Mouse (Mus musculus) liver, embryonic 14.5 days (tissue): ENCODE results near the gene 1110032A03Rik. TPM values are rescaled to one million over a fixed set of nuclear protein-coding genes. Genes with fewer than 3 reads are reported as not detected.

Experiments
- ATAC-seq: fragments of 200-750 bp; cut with Nextera tagmentation; 2 replicates; pipeline ENCODE4 v1.8.0; 2017; ENCODE audit warnings: moderate number of reproducible peaks, mild to moderate bottlenecking, moderate library complexity; ENCODE audit not compliant: insufficient read depth
- DNase-seq, 3 experiments: peaks; one replicate each; pipeline ENCODE4 v3.0.0-alpha.2; 2012 to 2013; ENCODE audit warnings: low read depth in 3 of 3, low spot score in 3 of 3
- H3K27ac ChIP-seq: fragments of 300-500 bp; sonication (generic); 2 replicates; pipeline ENCODE4 v1.5.1; 2014; ENCODE audit warnings: moderate library complexity, mild to moderate bottlenecking, control low read depth, inconsistent platforms
- H3K27me3 ChIP-seq: fragments of 300-500 bp; sonication (generic); 2 replicates; pipeline ENCODE4 v1.6.1; 2014; ENCODE audit warnings: mild to moderate bottlenecking, low read length, moderate library complexity; ENCODE audit not compliant: control insufficient read depth, insufficient read depth
- H3K36me3 ChIP-seq: fragments of 300-500 bp; sonication (generic); replicated peaks from 2 replicates; pipeline ENCODE4 v1.6.1; 2014; ENCODE audit warnings: low read depth; ENCODE audit not compliant: control insufficient read depth, insufficient read depth
- H3K4me1 ChIP-seq, 2 experiments: fragments of 200-500 bp in 1 of 2; fragments of 300-500 bp in 1 of 2; sonication (generic) in 1 of 2; replicated peaks; 2 replicates each; pipeline ENCODE4 v1.6.1; 2012 to 2014; ENCODE audit warnings: antibody characterized with exemption in 1 of 2, inconsistent platforms in 1 of 2, low read length in 1 of 2; ENCODE audit not compliant: control insufficient read depth in 2 of 2, insufficient read depth in 2 of 2
- H3K4me2 ChIP-seq: fragments of 300-500 bp; sonication (generic); 2 replicates; pipeline ENCODE4 v1.6.1; 2014; ENCODE audit warnings: low read depth, mild to moderate bottlenecking, control low read depth, moderate library complexity
- H3K4me3 ChIP-seq, 2 experiments: fragments of 200-500 bp in 1 of 2; fragments of 300-500 bp in 1 of 2; sonication (generic) in 1 of 2; 2 replicates each; pipeline ENCODE4 v1.5.1; 2012 to 2014; ENCODE audit warnings: low read depth in 2 of 2, low read length in 2 of 2, mild to moderate bottlenecking in 2 of 2, control low read depth in 1 of 2, inconsistent platforms in 1 of 2, moderate library complexity in 1 of 2; ENCODE audit not compliant: insufficient read depth in 1 of 2
- H3K9ac ChIP-seq: fragments of 300-500 bp; sonication (generic); replicated peaks from 2 replicates; pipeline ENCODE4 v1.6.1; 2014; ENCODE audit warnings: mild to moderate bottlenecking, control low read depth, moderate library complexity
- H3K9me3 ChIP-seq: fragments of 300-500 bp; sonication (generic); 2 replicates; pipeline ENCODE4 v1.6.1; 2016; ENCODE audit warnings: low read length, mixed read lengths; ENCODE audit not compliant: control insufficient read depth
- CTCF ChIP-seq: IDR thresholded peaks from 2 replicates; pipeline ENCODE4 v1.5.1; 2016; ENCODE audit warnings: antibody characterized with exemption, low read depth, control low read depth
- EP300 ChIP-seq: IDR thresholded peaks from 2 replicates; pipeline ENCODE4 v1.6.1; 2016; ENCODE audit warnings: antibody characterized with exemption, low read depth
- WGBS: fragments of 180-500 bp; shearing (Covaris S2); extraction: QIAGEN DNeasy Blood & Tissue Kit; methylation state at CpG from one replicate; pipeline ENCODE4 v1.1.7; 2014; ENCODE audit not compliant: insufficient replicate concordance; 5-methylcytosine and 5-hydroxymethylcytosine counted together
- polyA plus RNA-seq, 2 experiments: library from polyadenylated mRNA; depleted of rRNA in 1 of 2; stranded (reverse) in 1 of 2; unstranded in 1 of 2; fragments of >200 nt; fragmentation: Nextera tagmentation in 1 of 2; extraction: Ambion mirVana in 1 of 2; gene quantifications; 2 replicates each; pipeline versions ENCODE4 v1.2.1 to v1.2.3; 2012 to 2014

1110032A03Rik gene
- polyA plus RNA-seq, 2 experiments: 11.5 to 16.9 TPM

- 76% methylated on average over 6 of the region's 6 CpGs for WGBS
- H3K36me3 ChIP-seq: peaks cover 7% of the 10 kb centered on the region
- no peaks in the 10 kb centered on the region for H3K27me3 ChIP-seq
- H3K27ac ChIP-seq: peak overlapping the region; percentile 19
- peaks cover 44 to 51% of the 10 kb centered on the region in 2 experiments for H3K4me1 ChIP-seq
- DNase-seq: no peak
- no peak for TF ChIP-seq EP300
- no peak for TF ChIP-seq CTCF
- no peak overlapping the region for H3K4me3 ChIP-seq
- no peak for ATAC-seq
- H3K9ac ChIP-seq: no peak overlapping the region
- H3K9me3 ChIP-seq: peaks cover 3% of the 10 kb centered on the region
- no peak overlapping the region for H3K4me2 ChIP-seq
These were observed 42.7 kb upstream of the 1110032A03Rik start for GRCm38 (mm10) chr9:50818050-50818449.

- H3K9ac ChIP-seq: no peak overlapping the region
- H3K4me1 ChIP-seq: peaks cover 49 to 54% of the 10 kb centered on the region in 2 experiments
- H3K36me3 ChIP-seq: peaks cover 9% of the 10 kb centered on the region
- no peaks in the 10 kb centered on the region for H3K27me3 ChIP-seq
- DNase-seq (peak; percentile 77 to 91 (median 86)), ATAC-seq (peak; percentile 84)
- H3K4me3 ChIP-seq: no peak overlapping the region
- peaks cover 3% of the 10 kb centered on the region for H3K9me3 ChIP-seq
- TF ChIP-seq EP300 (peak; percentile 99), CTCF (no peak)
- peak overlapping the region; percentile 23; the same call in 1 of the 2 replicates for H3K4me2 ChIP-seq
- 59% methylated on average over 1 of the region's 1 CpGs for WGBS
- H3K27ac ChIP-seq: peak overlapping the region; percentile 78
These were observed 41.2 kb upstream of the 1110032A03Rik start for GRCm38 (mm10) chr9:50816512-50816911.

GRCm38 (mm10) chr9:50815666-50816065 lies 40.3 kb upstream of the 1110032A03Rik start:
- no peak for ATAC-seq
- TF ChIP-seq EP300: no peak
- no peak for TF ChIP-seq CTCF
- Histone ChIP-seq H3K4me3 (no peak overlapping the region), H3K4me1 (peaks cover 57 to 59% of the 10 kb centered on the region in 2 experiments), H3K4me2 (no peak overlapping the region), H3K27ac (no peak overlapping the region; the same call in 1 of the 2 replicates), H3K27me3 (no peaks in the 10 kb centered on the region), H3K9me3 (peaks cover 3% of the 10 kb centered on the region), H3K36me3 (peaks cover 9% of the 10 kb centered on the region), H3K9ac (no peak overlapping the region)
- WGBS: 83% methylated on average over 4 of the region's 4 CpGs
- DNase-seq: no peak

GRCm38 (mm10) chr9:50813796-50814195 lies 38.5 kb upstream of the 1110032A03Rik start:
- no peak overlapping the region for H3K4me3 ChIP-seq
- H3K4me1 ChIP-seq: peaks cover 66 to 71% of the 10 kb centered on the region in 2 experiments
- H3K9ac ChIP-seq: peak overlapping the region; percentile 16; the same call in 1 of the 2 replicates
- 44% methylated on average over 5 of the region's 5 CpGs for WGBS
- H3K36me3 ChIP-seq: peaks cover 9% of the 10 kb centered on the region
- peak; percentile 91 for TF ChIP-seq EP300
- TF ChIP-seq CTCF: 0 out of 2 replicates have a peak, but pooled peaks have one; percentile 4
- ATAC-seq (peak; percentile 62), DNase-seq (peak; percentile 41 to 69 (median 63))
- H3K27me3 ChIP-seq: no peaks in the 10 kb centered on the region
- peak overlapping the region; percentile 93 for H3K27ac ChIP-seq
- peak overlapping the region; percentile 39 for H3K4me2 ChIP-seq
- peaks cover 3% of the 10 kb centered on the region for H3K9me3 ChIP-seq

- H3K27me3 ChIP-seq: no peaks in the 10 kb centered on the region
- DNase-seq (peak in 1 of 3 experiments; percentile 41), ATAC-seq (peak; percentile 67)
- TF ChIP-seq EP300 (no peak), CTCF (no peak)
- peak overlapping the region; percentile 93 for H3K27ac ChIP-seq
- 37% methylated on average over 2 of the region's 2 CpGs for WGBS
- peak overlapping the region; percentile 31 for H3K9ac ChIP-seq
- no peaks in the 10 kb centered on the region for H3K9me3 ChIP-seq
- peaks cover 58 to 67% of the 10 kb centered on the region in 2 experiments for H3K4me1 ChIP-seq
- no peak overlapping the region for H3K4me3 ChIP-seq
- peaks cover 6% of the 10 kb centered on the region for H3K36me3 ChIP-seq
- H3K4me2 ChIP-seq: peak overlapping the region; percentile 57
These were observed 36.4 kb upstream of the 1110032A03Rik start for GRCm38 (mm10) chr9:50811746-50812145.
